Mouse (Mus musculus) ES-E14 (cell line): Measurements from ENCODE around the gene Ncl. TPM values are rescaled to one million over a fixed set of nuclear protein-coding genes. Genes with fewer than 3 reads are reported as not detected.

ENCODE experiments used
- DNase-seq: peaks from one replicate; pipeline ENCODE4 v3.0.0-alpha.2; 2013; ENCODE audit warnings: low read depth, low spot score
- H3K27ac ChIP-seq: 2 replicates; pipeline ENCODE4 v1.5.1; 2012; ENCODE audit warnings: low read depth, mild to moderate bottlenecking, low read length, moderate library complexity, mixed read lengths; ENCODE audit not compliant: poor library complexity, insufficient read depth, severe bottlenecking
- H3K36me3 ChIP-seq: 2 replicates; pipeline ENCODE4 v1.6.1; 2012; ENCODE audit warnings: mild to moderate bottlenecking, low read length, moderate library complexity, mixed read lengths; ENCODE audit not compliant: control insufficient read depth, poor library complexity, insufficient read depth, severe bottlenecking
- H3K4me1 ChIP-seq, 2 experiments: fragments of 150-350 bp in 1 of 2; sonication (generic) in 1 of 2; 2 replicates each; pipeline ENCODE4 v1.6.1; 2012; ENCODE audit warnings: low read length in 2 of 2, mild to moderate bottlenecking in 1 of 2, mixed read lengths in 1 of 2; ENCODE audit not compliant: control insufficient read depth in 2 of 2, insufficient read depth in 2 of 2, poor library complexity in 1 of 2
- H3K4me3 ChIP-seq, 2 experiments: fragments of 150-350 bp in 1 of 2; sonication (generic) in 1 of 2; 2 replicates each; pipeline ENCODE4 v1.5.1; 2012; ENCODE audit warnings: low read length in 2 of 2, low read depth in 1 of 2, mild to moderate bottlenecking in 1 of 2, mixed read lengths in 1 of 2; ENCODE audit not compliant: insufficient read depth in 1 of 2, poor library complexity in 1 of 2, severe bottlenecking in 1 of 2
- H3K9ac ChIP-seq: 2 replicates; pipeline ENCODE4 v1.6.1; 2012; ENCODE audit warnings: low read depth, mild to moderate bottlenecking, low read length, mixed read lengths; ENCODE audit not compliant: poor library complexity, insufficient read depth, severe bottlenecking
- H3K9me3 ChIP-seq: fragments of 150-350 bp; sonication (generic); 2 replicates; pipeline ENCODE4 v1.6.1; 2012; ENCODE audit warnings: low read depth, mild to moderate bottlenecking, low read length; ENCODE audit not compliant: control insufficient read depth, insufficient read depth
- CHD2 ChIP-seq: IDR thresholded peaks from 2 replicates; pipeline ENCODE4 v1.6.1; 2014; ENCODE audit warnings: mild to moderate bottlenecking, low read depth, low read length, inconsistent platforms
- HCFC1 ChIP-seq: IDR thresholded peaks from 2 replicates; pipeline ENCODE4 v1.6.1; 2012; ENCODE audit warnings: low read length, inconsistent platforms, borderline replicate concordance; ENCODE audit not compliant: insufficient read depth
- MAFK ChIP-seq: IDR thresholded peaks from 2 replicates; pipeline ENCODE4 v1.6.1; 2014; ENCODE audit warnings: mild to moderate bottlenecking, low read depth, low read length, inconsistent platforms; ENCODE audit not compliant: insufficient read depth
- ZC3H11A ChIP-seq: IDR thresholded peaks from 2 replicates; pipeline ENCODE4 v1.6.1; 2012; ENCODE audit warnings: low read depth, mild to moderate bottlenecking, inconsistent platforms, low read length, borderline replicate concordance
- ZNF384 ChIP-seq: IDR thresholded peaks from 2 replicates; pipeline ENCODE4 v1.6.1; 2012; ENCODE audit warnings: low read depth, low read length, inconsistent platforms
- in situ Hi-C, 2 experiments: fragments of 600-800 bp; cut with MboI; formaldehyde crosslinking; loops; one replicate each; pipeline ENCODE4 v1.15.1; 2025; ENCODE audit warnings: low sequenced_read_pairs in 2 of 2, inconsistent platforms in 1 of 2; ENCODE audit not compliant: unreplicated experiment in 2 of 2
- total RNA-seq: library from RNA; depleted of rRNA; stranded (reverse); fragments of 300-350 nt; gene quantifications from 2 replicates; pipeline ENCODE4 v1.2.3, GENCODE M21; 2012

Ncl gene
- total RNA-seq, 1 experiment = 529 TPM

DNA sequence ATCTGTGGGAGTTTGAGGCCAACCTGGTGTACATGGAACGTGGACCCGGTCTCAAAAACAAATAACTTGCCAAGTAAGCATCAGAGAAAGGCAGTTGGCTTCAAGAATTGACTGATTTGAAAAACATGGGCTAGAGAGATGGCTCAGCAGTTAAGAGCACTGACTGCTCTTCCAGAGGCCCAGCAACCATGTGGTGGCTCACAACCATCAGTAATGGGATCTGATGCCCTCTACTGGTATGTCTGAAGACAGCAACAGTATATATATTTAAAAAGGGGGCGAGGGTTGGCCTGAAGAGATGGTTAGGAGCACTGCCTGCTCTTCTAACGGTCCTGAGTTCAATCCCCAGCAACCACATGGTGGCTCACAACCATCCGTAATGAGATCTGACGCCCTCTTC lies 4.5 kb upstream of the Ncl start:
- in situ Hi-C loops = no loop called here
- TF ChIP-seq ZNF384 = no peak
- no peak for TF ChIP-seq HCFC1
- TF ChIP-seq ZC3H11A = no peak
- no peak for TF ChIP-seq MAFK
- no peak for TF ChIP-seq CHD2
- H3K9me3 ChIP-seq = no peaks in the 10 kb centered on the region
- no peak overlapping the region for H3K27ac ChIP-seq
- H3K9ac ChIP-seq = peak overlapping the region; percentile 38; the same call in 1 of the 2 replicates
- peaks cover 1 to 6% of the 10 kb centered on the region in 2 experiments; a peak in 1 of 4 replicates for H3K4me1 ChIP-seq
- no peak overlapping the region for H3K4me3 ChIP-seq
- DNase-seq = no peak
- H3K36me3 ChIP-seq = no peaks in the 10 kb centered on the region; the same call in 1 of the 2 replicates

DNA sequence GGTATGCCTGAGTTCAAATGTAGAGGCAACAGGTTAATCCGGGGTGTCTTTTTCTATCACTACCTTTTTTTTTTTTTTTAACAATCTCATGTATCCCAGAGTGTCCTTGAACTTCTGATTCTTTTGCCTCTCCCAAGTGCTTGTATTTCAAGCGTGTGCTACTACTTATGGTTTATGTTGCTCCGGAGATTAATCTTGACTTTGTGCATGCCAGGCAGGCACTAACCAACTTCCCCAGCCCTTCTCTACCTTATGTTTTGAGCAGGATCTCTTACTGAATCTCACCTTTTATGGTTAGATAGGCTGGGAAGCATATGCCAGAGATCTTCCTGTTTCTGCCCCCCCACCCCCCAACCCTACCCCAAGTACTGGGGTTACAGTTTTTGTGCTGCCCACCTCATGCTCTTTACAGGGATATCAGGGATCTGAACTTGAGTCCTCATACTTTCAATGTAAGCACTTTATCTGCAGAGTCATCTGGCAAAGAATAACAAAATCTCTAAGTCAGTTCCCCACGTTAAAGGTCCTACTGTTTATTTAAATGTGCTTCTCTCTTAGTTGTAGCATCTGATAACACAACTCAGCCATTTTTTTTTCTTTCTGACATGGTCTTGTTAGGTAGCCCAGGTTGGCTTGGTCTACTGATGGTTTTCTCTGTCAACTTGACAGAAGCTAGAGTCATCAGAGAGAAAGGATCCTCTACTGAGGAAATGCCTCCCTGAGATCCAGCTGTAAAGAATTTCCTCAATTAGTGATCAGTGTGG lies 2.8 kb upstream of the Ncl start:
- no peak for DNase-seq
- Histone ChIP-seq H3K9ac (no peak overlapping the region), H3K36me3 (peaks cover 6% of the 10 kb centered on the region), H3K4me1 (peaks cover 1 to 8% of the 10 kb centered on the region in 2 experiments; a peak in 1 of 4 replicates), H3K27ac (no peak overlapping the region), H3K9me3 (no peaks in the 10 kb centered on the region), H3K4me3 (no peak overlapping the region)
- in situ Hi-C loops = no loop called here
- TF ChIP-seq ZC3H11A (no peak), CHD2 (no peak), HCFC1 (no peak), ZNF384 (no peak), MAFK (no peak)

DNA sequence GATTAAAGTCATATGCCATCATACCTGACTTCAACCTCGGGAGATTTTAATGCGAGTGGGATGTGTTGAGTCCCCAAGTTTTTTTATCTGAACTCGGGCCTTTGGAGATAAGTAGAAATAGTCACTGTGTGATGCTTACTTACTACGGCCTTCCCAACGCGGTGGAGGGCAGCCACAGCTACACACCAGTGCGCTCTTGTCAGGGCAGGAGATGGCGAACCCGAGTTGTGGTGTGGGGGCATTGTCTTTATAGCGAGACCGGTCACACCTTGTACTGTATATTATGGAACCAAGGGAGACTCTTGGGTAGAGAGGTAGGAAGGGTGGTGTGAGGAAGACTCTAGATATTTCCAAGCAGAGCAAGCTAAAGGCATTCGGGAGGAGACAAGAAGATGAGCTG lies 1.2 kb upstream of the Ncl start:
- Histone ChIP-seq H3K4me3 (peak overlapping the region; percentile 78 to 88), H3K9me3 (no peaks in the 10 kb centered on the region), H3K36me3 (peaks cover 21% of the 10 kb centered on the region), H3K9ac (peak overlapping the region; percentile 97), H3K4me1 (peaks cover 1 to 10% of the 10 kb centered on the region in 2 experiments; a peak in 1 of 4 replicates), H3K27ac (peak overlapping the region; percentile 91; the same call in 1 of the 2 replicates)
- TF ChIP-seq MAFK = no peak
- TF ChIP-seq ZNF384 = no peak
- TF ChIP-seq ZC3H11A = no peak
- TF ChIP-seq CHD2 = no peak
- no peak for TF ChIP-seq HCFC1
- DNase-seq = no peak
- in situ Hi-C loops = no loop called here

DNA sequence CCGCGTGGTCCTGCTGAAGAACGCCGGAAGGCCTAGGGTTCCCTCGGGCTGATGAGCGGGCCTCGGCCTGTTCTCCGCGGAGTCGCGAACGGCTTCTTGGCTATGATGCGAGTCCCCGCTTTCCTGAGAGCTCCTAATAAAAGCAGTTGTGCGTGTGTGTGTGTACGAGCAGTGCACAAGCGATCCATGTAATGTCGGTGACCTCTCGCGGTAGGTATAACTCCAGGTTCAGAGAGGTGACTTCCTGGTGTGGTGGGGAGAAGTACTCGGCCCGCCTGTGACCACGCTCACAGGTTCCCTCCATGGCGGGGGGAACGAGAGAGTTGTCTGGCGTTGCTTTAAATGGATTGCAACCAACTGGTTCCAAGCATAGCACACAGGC lies 589 bp upstream of the Ncl start:
- peaks cover 26% of the 10 kb centered on the region for H3K36me3 ChIP-seq
- no peaks in the 10 kb centered on the region for H3K9me3 ChIP-seq
- peaks cover 1 to 10% of the 10 kb centered on the region in 2 experiments; a peak in 1 of 4 replicates for H3K4me1 ChIP-seq
- H3K27ac ChIP-seq = peak overlapping the region; percentile 91
- no peak; the same call in 1 of the 2 replicates for TF ChIP-seq CHD2
- TF ChIP-seq MAFK = no peak
- peak overlapping the region; percentile 78 to 88 for H3K4me3 ChIP-seq
- in situ Hi-C loops = no loop called here
- no peak for DNase-seq
- peak overlapping the region; percentile 97 for H3K9ac ChIP-seq
